Mouse (Mus musculus): Measurements from ENCODE around the gene Mrpl48. TPM values are rescaled to one million over a fixed set of nuclear protein-coding genes. Genes with fewer than 3 reads are reported as not detected.

Gene Mrpl48
- polyA plus RNA-seq, 2 experiments from 2014 or later = 74.2 to 77.0 TPM

- no peak for ATAC-seq
Observed at GRCm38 (mm10) chr7:100530766-100531165, 77.3 kb downstream of the Mrpl48 start.

DNA sequence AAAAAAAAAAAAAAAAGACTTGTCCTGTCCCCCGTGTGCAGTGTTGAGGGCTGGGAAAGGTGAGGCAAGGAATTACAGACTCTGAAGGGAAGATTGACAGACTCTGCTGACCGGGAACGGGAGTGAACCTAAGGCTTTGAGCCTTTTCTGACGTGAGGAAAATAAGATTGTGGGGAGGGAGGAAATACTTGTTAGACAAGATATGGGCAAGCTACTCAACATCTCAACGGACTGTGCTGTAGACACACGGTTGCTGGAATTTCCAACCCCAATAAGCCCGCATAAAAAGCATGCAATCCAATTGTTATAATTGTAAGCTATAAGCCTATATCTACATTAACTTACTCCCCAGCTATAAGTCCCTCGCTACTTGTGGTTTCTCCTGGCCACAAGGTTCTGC is 83.4 kb downstream of the Mrpl48 start:
- no peak for ATAC-seq

GRCm38 (mm10) chr7:100522222-100522621 is 85.9 kb downstream of the Mrpl48 start:
- ATAC-seq = no peak

- peak; percentile 78 for ATAC-seq
Observed at GRCm38 (mm10) chr7:100520663-100521285, 87.3 kb downstream of the Mrpl48 start.

DNA sequence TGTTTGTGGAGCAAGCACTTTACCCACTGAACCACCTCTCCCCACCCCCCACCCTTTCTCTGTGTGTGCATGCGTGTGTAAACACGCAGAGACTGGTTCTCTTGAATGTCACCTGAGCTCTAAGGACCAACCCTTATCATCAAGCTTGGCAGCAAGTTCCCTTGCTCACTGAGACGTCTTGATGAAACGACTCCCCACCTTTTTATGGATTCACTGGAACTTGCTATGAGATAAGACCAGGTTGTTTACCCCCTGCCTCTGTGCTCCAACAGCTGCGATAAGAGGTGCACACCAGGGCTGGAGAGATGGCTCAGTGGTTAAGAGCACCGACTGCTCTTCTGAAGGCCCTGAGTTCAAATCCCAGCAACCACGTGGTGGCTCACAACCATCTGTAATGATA is 87.9 kb downstream of the Mrpl48 start:
- no peak for ATAC-seq

- no peak for ATAC-seq
Observed at GRCm38 (mm10) chr7:100514573-100514972, 93.5 kb downstream of the Mrpl48 start, which contains the start of gene Dnajb13. Gene Dnajb13, minus strand, starts transcription at chr7:100514960.

- ATAC-seq = peak; percentile 82
Observed at GRCm38 (mm10) chr7:100511602-100512001, 96.5 kb downstream of the Mrpl48 start.

DNA sequence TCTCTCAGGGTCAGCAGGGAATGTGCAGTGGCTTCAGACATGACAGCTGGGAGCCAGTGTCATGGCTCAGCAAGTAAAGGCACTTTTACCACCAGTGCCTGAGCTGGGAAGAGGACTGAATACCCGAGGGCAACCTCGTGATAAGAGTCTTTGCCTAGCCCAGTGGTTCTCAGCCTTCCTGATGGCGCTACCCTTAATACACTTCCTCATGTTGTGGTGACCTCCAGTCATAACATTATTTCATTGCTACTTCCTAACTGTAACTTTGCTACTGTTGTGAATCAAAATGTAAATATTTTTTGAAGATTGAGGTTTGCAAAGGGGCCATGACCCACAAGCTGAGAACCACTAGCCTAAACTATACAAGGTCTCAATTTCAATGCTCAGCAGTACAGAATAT is 99.4 kb downstream of the Mrpl48 start:
- no peak for ATAC-seq

DNA sequence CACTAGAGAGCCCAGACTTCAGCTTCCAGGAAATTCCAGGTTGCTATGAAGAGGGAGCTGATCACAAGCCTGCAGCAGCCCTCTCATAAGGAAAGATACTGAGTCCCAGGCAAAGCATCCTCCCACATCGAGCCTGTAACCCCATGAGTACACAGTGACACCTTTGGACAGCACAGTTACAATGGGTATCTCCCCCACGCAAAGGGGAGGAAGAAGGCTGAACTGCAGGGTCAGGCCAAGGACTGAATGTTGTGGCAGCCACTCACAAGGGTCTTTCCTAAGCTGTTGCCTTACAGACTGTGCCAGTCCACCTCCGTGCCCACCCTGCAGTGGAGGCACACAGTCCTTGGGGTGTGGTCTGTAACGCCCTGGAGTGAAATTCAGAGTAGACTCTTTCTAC is 101.6 kb downstream of the Mrpl48 start:
- no peak for ATAC-seq

GRCm38 (mm10) chr7:100504740-100505487 is 103.2 kb downstream of the Mrpl48 start:
- ATAC-seq = no peak

DNA sequence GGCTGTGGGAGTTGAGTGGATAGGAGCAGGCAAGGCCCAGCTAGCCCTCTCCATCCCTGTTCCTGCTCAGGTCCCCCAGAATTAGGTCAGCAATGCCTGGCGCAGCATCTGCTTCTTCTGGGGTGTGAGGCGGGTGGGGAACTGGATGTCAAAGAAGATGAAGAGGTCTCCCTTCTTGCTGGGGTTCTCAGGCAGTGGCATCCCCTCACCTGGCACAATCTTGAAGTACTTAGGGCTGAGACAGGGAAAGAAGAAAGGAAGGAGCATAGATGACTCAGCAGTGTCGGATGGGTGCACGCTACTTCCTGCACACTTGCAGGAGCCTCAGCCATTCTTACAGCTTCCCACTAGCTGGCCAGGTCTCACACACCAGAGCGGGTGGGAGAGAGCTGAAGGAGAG is 105.0 kb downstream of the Mrpl48 start:
- peak; percentile 56 for ATAC-seq

DNA sequence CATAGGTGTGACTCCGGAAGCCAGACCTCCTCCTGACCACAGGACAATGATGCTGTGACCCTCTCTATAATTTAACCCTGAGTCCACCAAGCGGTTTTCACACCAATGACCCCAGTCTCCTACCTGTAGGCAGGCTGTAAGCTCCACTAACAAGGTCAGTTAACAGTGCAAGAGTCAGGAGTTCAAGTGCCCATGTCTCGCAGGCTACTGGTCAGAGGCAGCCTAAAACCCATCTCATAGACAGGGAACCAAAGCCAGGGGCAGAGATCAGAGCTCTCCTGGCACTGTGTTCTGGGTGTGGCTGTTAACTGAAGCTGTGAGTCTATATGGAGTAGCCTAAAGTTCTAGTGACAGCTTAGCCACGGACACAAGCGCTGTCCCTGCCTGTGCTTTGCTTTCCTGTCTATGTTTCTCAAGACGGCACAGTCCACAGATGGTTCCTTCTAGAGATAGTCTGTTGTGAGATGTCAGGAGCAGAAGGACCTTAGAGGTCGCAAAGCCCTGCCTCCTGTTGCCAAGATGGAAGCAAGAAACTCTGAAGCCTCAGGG is 105.7 kb downstream of the Mrpl48 start:
- peak; percentile 10 for ATAC-seq

GRCm38 (mm10) chr7:100501844-100502373 is 106.2 kb downstream of the Mrpl48 start:
- ATAC-seq = no peak

- ATAC-seq = no peak
Observed at GRCm38 (mm10) chr7:100501027-100501843, 106.9 kb downstream of the Mrpl48 start.

DNA sequence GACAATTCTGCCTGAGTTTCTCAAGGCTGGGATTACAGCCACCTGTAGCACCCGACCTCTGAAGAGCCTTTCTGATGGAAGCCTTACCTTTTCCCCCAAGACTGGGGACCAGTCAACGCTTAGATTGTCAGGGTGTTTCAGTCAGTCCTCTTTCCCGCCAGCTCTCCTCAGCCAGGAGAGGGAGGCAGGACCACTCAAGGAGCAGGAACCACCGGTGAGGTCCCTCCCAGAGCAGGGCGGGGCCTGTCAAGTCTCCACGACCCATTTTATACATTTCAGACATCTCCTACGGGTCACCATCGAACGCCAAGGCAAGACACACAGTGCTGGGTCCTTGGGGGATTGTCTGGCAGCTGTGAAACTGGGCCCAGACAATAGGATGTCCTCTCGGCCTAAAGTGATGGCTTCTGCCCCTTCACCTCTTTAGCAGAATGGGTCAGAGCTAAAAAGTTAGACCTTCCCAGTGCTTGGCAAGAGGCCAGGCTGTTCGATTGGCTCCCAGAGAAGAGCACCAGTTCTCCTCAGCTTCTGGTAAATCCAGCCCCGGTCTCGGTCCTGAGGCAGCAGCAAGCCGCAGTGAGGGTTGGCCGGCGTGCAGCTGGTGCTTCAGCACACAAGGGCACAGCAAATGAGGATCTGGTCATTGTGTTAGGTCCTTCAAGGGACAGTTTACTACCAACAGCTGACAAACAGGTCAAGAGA is 107.7 kb downstream of the Mrpl48 start:
- no peak for ATAC-seq

DNA sequence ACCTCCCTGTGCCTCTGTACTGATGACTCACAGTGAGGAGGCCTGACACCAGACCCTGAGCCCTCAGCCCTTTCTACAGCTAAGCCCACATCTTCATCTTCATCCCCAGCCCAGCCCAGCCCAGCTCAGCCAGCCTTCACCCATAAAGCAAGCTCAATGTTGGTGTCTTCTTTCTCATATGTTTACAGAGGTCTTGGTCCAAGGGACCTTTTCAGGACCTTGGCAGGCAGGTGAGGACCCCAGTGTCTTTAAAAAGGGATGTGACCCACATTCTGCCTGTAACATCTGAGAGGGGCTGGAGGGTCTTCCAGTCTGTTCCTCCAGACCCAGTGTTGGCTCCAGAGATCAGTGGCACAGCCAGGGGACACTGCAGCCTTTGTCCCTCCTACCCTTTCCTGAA is 108.6 kb downstream of the Mrpl48 start:
- no peak for ATAC-seq

DNA sequence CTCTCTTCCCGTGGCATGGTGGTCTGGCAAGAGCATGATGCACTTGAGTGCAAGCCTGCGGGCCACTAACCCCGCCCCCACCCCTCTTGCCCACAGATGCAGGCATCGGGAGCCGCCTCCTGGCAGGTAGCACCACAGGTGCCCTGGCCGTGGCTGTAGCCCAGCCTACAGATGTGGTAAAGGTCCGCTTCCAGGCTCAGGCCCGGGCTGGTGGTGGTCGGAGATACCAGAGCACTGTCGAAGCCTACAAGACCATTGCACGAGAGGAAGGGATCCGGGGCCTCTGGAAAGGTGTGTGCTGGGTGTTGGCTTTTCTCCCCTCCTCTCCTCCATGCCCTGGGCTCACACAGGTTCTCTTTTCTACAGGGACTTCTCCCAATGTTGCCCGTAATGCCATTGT is 110.1 kb downstream of the Mrpl48 start:
- ATAC-seq = no peak

DNA sequence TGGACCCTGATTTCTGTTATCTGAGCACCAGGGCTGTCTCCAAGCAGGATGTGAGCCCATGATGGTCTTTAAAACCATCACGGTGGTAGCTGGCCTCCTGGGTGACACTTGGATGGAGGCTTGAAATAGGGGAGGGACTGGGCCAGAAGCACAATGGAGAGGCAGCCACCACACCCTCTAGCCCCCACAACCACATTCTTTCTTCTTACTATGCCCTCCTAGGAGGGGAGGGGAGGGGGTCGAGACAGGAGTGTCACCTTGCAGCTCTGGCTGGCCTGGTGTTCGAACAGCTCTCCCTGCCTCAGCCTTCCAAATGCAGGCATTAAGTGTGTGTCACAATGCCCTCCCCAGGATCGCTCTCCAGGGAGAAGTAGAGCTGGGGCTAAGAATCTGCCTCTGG is 110.7 kb downstream of the Mrpl48 start:
- no peak for ATAC-seq

DNA sequence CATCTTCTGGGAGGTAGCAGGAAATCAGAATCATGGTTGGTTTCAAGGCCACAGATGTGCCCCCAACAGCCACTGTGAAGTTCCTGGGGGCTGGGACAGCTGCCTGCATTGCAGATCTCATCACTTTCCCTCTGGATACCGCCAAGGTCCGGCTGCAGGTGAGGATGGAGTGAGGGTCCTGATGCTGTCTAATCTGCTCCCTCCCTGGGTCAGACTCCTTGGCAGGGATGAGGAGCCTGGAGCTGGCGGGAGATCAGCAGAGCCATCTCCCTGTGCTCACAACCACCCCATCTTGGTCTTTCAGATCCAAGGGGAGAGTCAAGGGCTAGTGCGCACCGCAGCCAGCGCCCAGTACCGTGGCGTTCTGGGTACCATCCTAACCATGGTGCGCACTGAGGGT is 111.3 kb downstream of the Mrpl48 start:
- ATAC-seq = no peak

GRCm38 (mm10) chr7:100496371-100496770 is 111.7 kb downstream of the Mrpl48 start:
- no peak for ATAC-seq
